Mouse (Mus musculus): ENCODE data around the gene Pcna.
A peak's percentile ranks its signal among the peaks of the same experiment; 100 is the strongest.

GRCm38 (mm10) chr2:132263421-132264265, 10.5 kb upstream of the Pcna start:
- no peak for TF ChIP-seq CTCF (IDR thresholded peaks at IDR 0.05; ENCODE audit: extremely low read depth, insufficient read depth, low read length)
- 0 out of 2 replicates have a peak, but pooled peaks have one; percentile 19 for TF ChIP-seq POLR2A (IDR thresholded peaks at IDR 0.05; ENCODE audit: extremely low read depth, insufficient read depth, low read length)

Data from cortical plate, adult 2 months (tissue).